Mouse (Mus musculus): ENCODE data around the gene Rai2. TPM values are rescaled to one million over a fixed set of nuclear protein-coding genes. Genes with fewer than 3 reads are reported as not detected.
"Not testable (repeated sequence)": the region's sequence is repeated elsewhere in the genome, so short reads cannot be mapped to it uniquely, and the experiment has no call there.

Rai2 gene
- polyA plus RNA-seq, 1 experiment from 2014 or later, result 1.5 TPM

DNA sequence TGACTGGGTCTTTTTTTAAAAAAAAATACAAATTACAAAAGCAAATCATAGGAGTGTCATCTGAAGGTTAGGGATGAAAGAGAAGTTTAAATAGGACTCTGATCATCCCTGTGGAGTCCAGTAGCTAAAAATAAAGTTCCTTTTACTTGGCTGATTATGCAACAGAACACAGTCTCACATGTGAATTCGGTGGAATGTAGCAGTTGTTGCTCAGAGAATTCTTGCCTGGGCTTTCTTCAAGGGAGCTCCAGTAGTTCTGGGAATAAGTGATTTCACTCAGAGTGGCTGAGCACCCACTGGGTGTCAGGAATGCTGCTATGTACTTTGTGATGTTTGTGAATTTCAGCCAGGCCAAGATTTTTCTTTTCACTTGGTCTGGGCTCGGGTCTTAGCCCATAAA is 30.5 kb downstream of the Rai2 start:
- H3K4me1 ChIP-seq (ENCODE audit: control insufficient read depth, insufficient read depth, low read length), result no peaks in the 10 kb centered on the region
- no peak overlapping the region for H3K4me2 ChIP-seq (ENCODE audit: low read depth, low read length)
- H3K4me3 ChIP-seq (ENCODE audit: low read depth, low read length), result no peak overlapping the region
- H3K9ac ChIP-seq (replicated peaks; ENCODE audit: low read length), result no peak overlapping the region
- H3K27me3 ChIP-seq (ENCODE audit: control insufficient read depth, insufficient read depth, low read length), result peaks cover 7% of the 10 kb centered on the region
- no peak overlapping the region for H3K27ac ChIP-seq (replicated peaks; ENCODE audit: low read depth, low read length)
- H3K9me3 ChIP-seq (replicated peaks; ENCODE audit: control insufficient read depth, low read length), result no peaks in the 10 kb centered on the region
- 65% methylated on average over 2 of the region's 2 CpGs for WGBS
- ATAC-seq (replicated peaks; ENCODE audit: insufficient number of reproducible peaks, low FRiP score, low TSS enrichment, low read depth) (no peak), DNase-seq (ENCODE audit: low spot score) (no peak)
- H3K36me3 ChIP-seq (replicated peaks; ENCODE audit: control insufficient read depth, insufficient read depth, low read depth, low read length), result no peaks in the 10 kb centered on the region

DNA sequence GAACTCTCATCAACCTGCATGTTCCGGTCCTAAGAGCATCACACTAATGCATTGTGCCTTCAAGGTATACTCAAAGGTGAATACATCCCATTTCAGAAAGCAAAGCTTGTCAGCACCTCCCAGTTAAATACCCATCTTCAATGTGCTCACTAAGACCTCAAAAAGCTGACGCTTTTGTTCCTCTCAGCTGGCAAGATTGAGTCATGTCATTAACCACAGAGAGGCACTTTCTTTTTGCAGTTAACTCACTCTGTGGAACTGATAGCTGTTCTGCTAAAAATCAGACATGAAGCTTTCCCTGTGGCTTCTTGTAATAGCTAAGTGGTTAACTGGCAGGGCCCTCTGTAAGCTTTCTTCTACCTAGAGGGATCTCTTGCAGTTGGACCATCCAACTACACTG is 36.6 kb downstream of the Rai2 start:
- H3K4me3 ChIP-seq (ENCODE audit: low read depth, low read length), result no peak overlapping the region
- no peaks in the 10 kb centered on the region for H3K4me1 ChIP-seq (ENCODE audit: control insufficient read depth, insufficient read depth, low read length)
- 72% methylated on average over 2 of the region's 2 CpGs for WGBS
- no peaks in the 10 kb centered on the region for H3K36me3 ChIP-seq (replicated peaks; ENCODE audit: control insufficient read depth, insufficient read depth, low read depth, low read length)
- no peak for ATAC-seq (replicated peaks; ENCODE audit: insufficient number of reproducible peaks, low FRiP score, low TSS enrichment, low read depth)
- no peaks in the 10 kb centered on the region for H3K9me3 ChIP-seq (replicated peaks; ENCODE audit: control insufficient read depth, low read length)
- no peak for DNase-seq (ENCODE audit: low spot score)
- H3K27me3 ChIP-seq (ENCODE audit: control insufficient read depth, insufficient read depth, low read length), result peaks cover 2% of the 10 kb centered on the region; the same call in 1 of the 2 replicates
- H3K9ac ChIP-seq (replicated peaks; ENCODE audit: low read length), result no peak overlapping the region
- H3K4me2 ChIP-seq (ENCODE audit: low read depth, low read length), result no peak overlapping the region
- no peak overlapping the region for H3K27ac ChIP-seq (replicated peaks; ENCODE audit: low read depth, low read length)

DNA sequence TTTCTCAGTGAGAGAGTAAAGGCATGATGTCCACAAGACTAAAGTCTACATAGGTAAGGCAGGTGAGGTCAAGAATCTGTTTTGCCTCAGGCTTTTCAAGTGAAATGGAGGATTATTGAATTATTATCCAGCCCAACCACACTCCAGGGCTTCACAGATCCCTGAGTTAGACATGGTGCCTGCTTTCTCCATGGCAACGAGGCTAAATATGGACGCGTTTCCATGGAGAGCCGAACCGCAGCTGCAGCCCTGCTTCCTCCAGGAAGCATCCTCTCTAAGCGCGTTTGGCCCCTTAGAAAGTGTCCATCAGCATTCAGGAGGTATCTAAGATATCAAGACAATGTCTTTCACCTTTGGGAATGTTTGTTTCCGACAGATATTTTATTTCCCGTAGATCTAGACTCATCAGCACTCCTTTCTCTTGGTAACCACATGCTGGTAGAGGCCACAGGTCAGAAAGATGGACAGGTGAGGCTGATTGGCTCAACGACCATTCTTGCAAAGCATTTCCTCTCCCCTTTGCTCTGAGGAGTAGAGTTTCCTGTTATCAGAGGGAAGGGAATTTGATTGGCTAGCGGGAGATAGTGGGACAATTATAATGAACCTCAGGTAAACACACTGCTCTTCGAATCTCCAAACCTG is 59.6 kb downstream of the Rai2 start:
- Histone ChIP-seq H3K36me3 (replicated peaks; ENCODE audit: control insufficient read depth, insufficient read depth, low read depth, low read length) (no peaks in the 10 kb centered on the region), H3K9ac (replicated peaks; ENCODE audit: low read length) (no peak overlapping the region), H3K4me2 (ENCODE audit: low read depth, low read length) (no peak overlapping the region), H3K27ac (replicated peaks; ENCODE audit: low read depth, low read length) (no peak overlapping the region), H3K4me1 (ENCODE audit: control insufficient read depth, insufficient read depth, low read length) (no peaks in the 10 kb centered on the region), H3K27me3 (ENCODE audit: control insufficient read depth, insufficient read depth, low read length) (0 out of 2 replicates have a peak, but pooled peaks cover 1% of the 10 kb centered on the region), H3K9me3 (replicated peaks; ENCODE audit: control insufficient read depth, low read length) (no peaks in the 10 kb centered on the region), H3K4me3 (ENCODE audit: low read depth, low read length) (no peak overlapping the region)
- ATAC-seq (replicated peaks; ENCODE audit: insufficient number of reproducible peaks, low FRiP score, low TSS enrichment, low read depth) (no peak), DNase-seq (ENCODE audit: low spot score) (no peak)
- WGBS, result 76% methylated on average over 12 of the region's 12 CpGs

DNA sequence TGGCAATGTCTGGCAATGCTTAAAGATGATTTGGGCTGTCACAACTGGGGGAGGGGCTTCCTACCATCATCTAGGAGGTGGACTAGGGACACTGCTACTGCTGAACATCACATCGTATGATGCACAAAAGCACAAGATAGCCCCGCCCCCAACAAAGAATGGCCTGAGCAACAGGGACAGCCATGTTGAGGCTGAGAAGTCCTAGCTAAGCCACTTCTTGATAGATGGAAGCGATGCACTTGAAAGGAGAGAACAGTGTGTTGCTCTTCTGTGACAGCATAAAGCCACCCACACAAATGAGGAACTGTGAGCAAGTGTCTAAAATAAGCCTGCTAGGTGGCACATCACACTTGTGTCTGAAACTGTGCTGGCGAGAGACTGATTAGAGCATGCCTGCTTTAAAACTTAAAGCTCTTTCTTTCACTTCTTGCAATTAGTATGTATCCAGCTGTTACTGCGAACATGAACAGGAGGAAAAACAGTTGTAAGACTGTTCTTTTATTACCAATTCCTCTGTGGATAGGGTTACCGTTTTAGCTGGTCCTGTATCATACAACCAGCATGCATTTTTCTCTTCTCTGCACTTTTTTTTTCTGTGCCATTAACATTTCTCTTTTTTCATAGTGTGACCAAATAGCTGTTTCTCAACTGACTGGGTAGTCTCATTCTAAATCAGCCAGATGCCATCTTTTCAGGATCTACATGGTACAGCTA is 63.6 kb downstream of the Rai2 start:
- H3K9me3 ChIP-seq (replicated peaks; ENCODE audit: control insufficient read depth, low read length), result no peaks in the 10 kb centered on the region
- H3K4me1 ChIP-seq (ENCODE audit: control insufficient read depth, insufficient read depth, low read length), result no peaks in the 10 kb centered on the region
- peak; percentile 4 for DNase-seq (ENCODE audit: low spot score)
- H3K9ac ChIP-seq (replicated peaks; ENCODE audit: low read length), result no peak overlapping the region
- 70% methylated on average over 6 of the region's 6 CpGs for WGBS
- H3K36me3 ChIP-seq (replicated peaks; ENCODE audit: control insufficient read depth, insufficient read depth, low read depth, low read length), result no peaks in the 10 kb centered on the region
- H3K4me3 ChIP-seq (ENCODE audit: low read depth, low read length), result no peak overlapping the region
- no peak for ATAC-seq (replicated peaks; ENCODE audit: insufficient number of reproducible peaks, low FRiP score, low TSS enrichment, low read depth)
- H3K27ac ChIP-seq (replicated peaks; ENCODE audit: low read depth, low read length), result no peak overlapping the region
- 0 out of 2 replicates have a peak, but pooled peaks cover 3% of the 10 kb centered on the region for H3K27me3 ChIP-seq (ENCODE audit: control insufficient read depth, insufficient read depth, low read length)
- no peak overlapping the region for H3K4me2 ChIP-seq (ENCODE audit: low read depth, low read length)

DNA sequence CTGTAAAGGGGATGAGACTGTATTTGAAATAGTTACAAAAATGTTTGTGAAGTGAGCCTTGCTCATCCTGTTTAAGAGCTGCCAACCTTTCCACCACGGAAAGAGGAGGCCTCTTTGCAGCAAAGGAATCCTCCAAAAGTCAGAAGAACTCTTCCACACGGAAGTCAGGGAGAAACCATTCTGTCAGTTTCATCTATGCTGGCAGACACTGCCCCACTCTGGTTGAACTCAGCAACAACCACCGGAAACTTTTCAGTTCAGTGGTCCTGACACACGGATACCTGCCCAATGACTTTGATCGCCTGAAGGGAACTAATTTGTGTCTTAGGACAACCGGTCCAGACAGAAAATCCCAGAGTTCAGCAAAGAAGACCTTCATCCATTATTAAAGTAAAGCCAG is 73.3 kb downstream of the Rai2 start:
- DNase-seq (ENCODE audit: low spot score) (peak; percentile 44), ATAC-seq (replicated peaks; ENCODE audit: insufficient number of reproducible peaks, low FRiP score, low TSS enrichment, low read depth) (no peak)
- Histone ChIP-seq H3K4me2 (ENCODE audit: low read depth, low read length) (no peak overlapping the region), H3K27me3 (ENCODE audit: control insufficient read depth, insufficient read depth, low read length) (no peaks in the 10 kb centered on the region), H3K4me1 (ENCODE audit: control insufficient read depth, insufficient read depth, low read length) (no peaks in the 10 kb centered on the region), H3K9ac (replicated peaks; ENCODE audit: low read length) (no peak overlapping the region), H3K4me3 (ENCODE audit: low read depth, low read length) (no peak overlapping the region), H3K36me3 (replicated peaks; ENCODE audit: control insufficient read depth, insufficient read depth, low read depth, low read length) (no peaks in the 10 kb centered on the region), H3K27ac (replicated peaks; ENCODE audit: low read depth, low read length) (no peak overlapping the region), H3K9me3 (replicated peaks; ENCODE audit: control insufficient read depth, low read length) (no peaks in the 10 kb centered on the region)
- WGBS, result 26% methylated on average over 6 of the region's 6 CpGs

DNA sequence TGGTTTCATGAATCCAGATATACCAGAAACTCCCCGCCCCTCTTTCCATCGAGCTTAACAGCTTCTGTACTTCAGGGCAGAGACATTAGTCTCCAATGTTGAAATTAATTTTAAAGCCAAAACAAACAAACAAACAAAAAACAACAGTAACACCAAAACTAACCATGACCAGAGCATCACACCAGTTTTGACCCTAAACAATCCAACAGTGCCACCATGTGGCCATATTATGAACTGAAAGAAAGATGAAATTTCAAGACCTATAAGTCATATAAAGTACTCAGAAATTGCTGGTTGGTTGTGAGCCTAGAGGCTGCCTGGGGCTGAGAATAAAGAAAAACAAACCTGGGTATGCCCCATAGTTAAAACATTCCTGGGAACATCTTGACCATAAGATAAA is 109.3 kb downstream of the Rai2 start:
- not testable (repeated sequence) for H3K4me2 ChIP-seq (ENCODE audit: low read depth, low read length); H3K36me3 ChIP-seq (replicated peaks; ENCODE audit: control insufficient read depth, insufficient read depth, low read depth, low read length); H3K4me3 ChIP-seq (ENCODE audit: low read depth, low read length); H3K27me3 ChIP-seq (ENCODE audit: control insufficient read depth, insufficient read depth, low read length); H3K27ac ChIP-seq (replicated peaks; ENCODE audit: low read depth, low read length); ATAC-seq (replicated peaks; ENCODE audit: insufficient number of reproducible peaks, low FRiP score, low TSS enrichment, low read depth); H3K4me1 ChIP-seq (ENCODE audit: control insufficient read depth, insufficient read depth, low read length); H3K9ac ChIP-seq (replicated peaks; ENCODE audit: low read length); H3K9me3 ChIP-seq (replicated peaks; ENCODE audit: control insufficient read depth, low read length)
- peak; percentile 64 for DNase-seq (ENCODE audit: low spot score)
- WGBS, result 14% methylated on average over 2 of the region's 2 CpGs
